Mouse (Mus musculus): ENCODE measurements around the gene Hspb11. TPM values are rescaled to one million over a fixed set of nuclear protein-coding genes. Genes with fewer than 3 reads are reported as not detected.

Gene Hspb11
- polyA plus RNA-seq, 1 experiment from 2014 or later, result 40.6 TPM

GRCm38 (mm10) chr4:107300371-107300770, 47.0 kb downstream of the Hspb11 start:
- no peaks in the 10 kb centered on the region for H3K36me3 ChIP-seq (ENCODE audit: control insufficient read depth, insufficient read depth, low read length)

GRCm38 (mm10) chr4:107300902-107301555, 47.6 kb downstream of the Hspb11 start:
- no peaks in the 10 kb centered on the region for H3K9me3 ChIP-seq (ENCODE audit: control insufficient read depth, low read length)
- H3K27ac ChIP-seq (replicated peaks in 1 of 2; ENCODE audit: control insufficient read depth in 1 of 2, insufficient read depth in 1 of 2, low read depth in 2 of 2, low read length in 2 of 2), result no peak overlapping the region
- H3K36me3 ChIP-seq (ENCODE audit: control insufficient read depth, insufficient read depth, low read length), result no peaks in the 10 kb centered on the region
- H3K4me1 ChIP-seq (ENCODE audit: control insufficient read depth in 2 of 2, insufficient read depth in 2 of 2, low read length in 2 of 2), result no peaks in the 10 kb centered on the region; a peak in 1 of 4 replicates
- H3K9ac ChIP-seq (ENCODE audit: low read length), result no peak overlapping the region
- 93% methylated on average over 1 of the region's 1 CpGs for WGBS
- no peak overlapping the region for H3K4me2 ChIP-seq (ENCODE audit: low read length)
- H3K4me3 ChIP-seq (ENCODE audit: control insufficient read depth in 1 of 2, insufficient read depth in 1 of 2, low read depth in 1 of 2, low read length in 2 of 2), result no peak overlapping the region
- ATAC-seq (ENCODE audit: insufficient number of reproducible peaks, insufficient read depth, low FRiP score, low read depth), result no peak
- H3K27me3 ChIP-seq (ENCODE audit: control insufficient read depth, insufficient read depth, low read length), result 0 out of 2 replicates have a peak, but pooled peaks cover 3% of the 10 kb centered on the region

More at GRCm38 (mm10) chr4:107300371-107300770, 47.0 kb downstream of the Hspb11 start:
- H3K4me3 ChIP-seq (ENCODE audit: control insufficient read depth in 1 of 2, insufficient read depth in 1 of 2, low read depth in 1 of 2, low read length in 2 of 2), result no peak overlapping the region
- no peaks in the 10 kb centered on the region for H3K4me1 ChIP-seq (ENCODE audit: control insufficient read depth in 2 of 2, insufficient read depth in 2 of 2, low read length in 2 of 2)
- no peaks in the 10 kb centered on the region for H3K9me3 ChIP-seq (ENCODE audit: control insufficient read depth, low read length)
- 69% methylated on average over 4 of the region's 4 CpGs for WGBS
- 0 out of 2 replicates have a peak, but pooled peaks cover 3% of the 10 kb centered on the region for H3K27me3 ChIP-seq (ENCODE audit: control insufficient read depth, insufficient read depth, low read length)
- no peak for ATAC-seq (ENCODE audit: insufficient number of reproducible peaks, insufficient read depth, low FRiP score, low read depth)
- no peak overlapping the region for H3K27ac ChIP-seq (replicated peaks in 1 of 2; ENCODE audit: control insufficient read depth in 1 of 2, insufficient read depth in 1 of 2, low read depth in 2 of 2, low read length in 2 of 2)
- H3K9ac ChIP-seq (ENCODE audit: low read length), result no peak overlapping the region
- no peak overlapping the region for H3K4me2 ChIP-seq (ENCODE audit: low read length)

- Histone ChIP-seq H3K9ac (ENCODE audit: low read length) (no peak overlapping the region), H3K36me3 (ENCODE audit: control insufficient read depth, insufficient read depth, low read length) (no peaks in the 10 kb centered on the region), H3K4me3 (ENCODE audit: control insufficient read depth in 1 of 2, insufficient read depth in 1 of 2, low read depth in 1 of 2, low read length in 2 of 2) (no peak overlapping the region), H3K4me2 (ENCODE audit: low read length) (no peak overlapping the region), H3K4me1 (ENCODE audit: control insufficient read depth in 2 of 2, insufficient read depth in 2 of 2, low read length in 2 of 2) (no peaks in the 10 kb centered on the region; a peak in 1 of 4 replicates), H3K27me3 (ENCODE audit: control insufficient read depth, insufficient read depth, low read length) (0 out of 2 replicates have a peak, but pooled peaks cover 3% of the 10 kb centered on the region), H3K27ac (replicated peaks in 1 of 2; ENCODE audit: control insufficient read depth in 1 of 2, insufficient read depth in 1 of 2, low read depth in 2 of 2, low read length in 2 of 2) (no peak overlapping the region), H3K9me3 (ENCODE audit: control insufficient read depth, low read length) (no peaks in the 10 kb centered on the region)
- no peak for ATAC-seq (ENCODE audit: insufficient number of reproducible peaks, insufficient read depth, low FRiP score, low read depth)
- WGBS, result 87% methylated on average over 9 of the region's 9 CpGs
These were observed 48.8 kb downstream of the Hspb11 start for GRCm38 (mm10) chr4:107302221-107302620.

GRCm38 (mm10) chr4:107302832-107303231, 49.4 kb downstream of the Hspb11 start:
- Histone ChIP-seq H3K36me3 (ENCODE audit: control insufficient read depth, insufficient read depth, low read length) (no peaks in the 10 kb centered on the region), H3K27ac (replicated peaks in 1 of 2; ENCODE audit: control insufficient read depth in 1 of 2, insufficient read depth in 1 of 2, low read depth in 2 of 2, low read length in 2 of 2) (no peak overlapping the region), H3K9me3 (ENCODE audit: control insufficient read depth, low read length) (no peaks in the 10 kb centered on the region), H3K4me1 (ENCODE audit: control insufficient read depth in 2 of 2, insufficient read depth in 2 of 2, low read length in 2 of 2) (no peaks in the 10 kb centered on the region; a peak in 1 of 4 replicates), H3K4me2 (ENCODE audit: low read length) (no peak overlapping the region), H3K27me3 (ENCODE audit: control insufficient read depth, insufficient read depth, low read length) (0 out of 2 replicates have a peak, but pooled peaks cover 3% of the 10 kb centered on the region), H3K4me3 (ENCODE audit: control insufficient read depth in 1 of 2, insufficient read depth in 1 of 2, low read depth in 1 of 2, low read length in 2 of 2) (no peak overlapping the region), H3K9ac (ENCODE audit: low read length) (no peak overlapping the region)
- ATAC-seq (ENCODE audit: insufficient number of reproducible peaks, insufficient read depth, low FRiP score, low read depth), result no peak
- WGBS, result 67% methylated on average over 4 of the region's 4 CpGs

- Histone ChIP-seq H3K4me1 (ENCODE audit: control insufficient read depth in 2 of 2, insufficient read depth in 2 of 2, low read length in 2 of 2) (no peaks in the 10 kb centered on the region; a peak in 1 of 4 replicates), H3K27me3 (ENCODE audit: control insufficient read depth, insufficient read depth, low read length) (0 out of 2 replicates have a peak, but pooled peaks cover 3% of the 10 kb centered on the region), H3K4me2 (ENCODE audit: low read length) (no peak overlapping the region), H3K4me3 (ENCODE audit: control insufficient read depth in 1 of 2, insufficient read depth in 1 of 2, low read depth in 1 of 2, low read length in 2 of 2) (no peak overlapping the region), H3K9me3 (ENCODE audit: control insufficient read depth, low read length) (no peaks in the 10 kb centered on the region), H3K36me3 (ENCODE audit: control insufficient read depth, insufficient read depth, low read length) (no peaks in the 10 kb centered on the region), H3K9ac (ENCODE audit: low read length) (no peak overlapping the region), H3K27ac (replicated peaks in 1 of 2; ENCODE audit: control insufficient read depth in 1 of 2, insufficient read depth in 1 of 2, low read depth in 2 of 2, low read length in 2 of 2) (no peak overlapping the region)
- no peak for ATAC-seq (ENCODE audit: insufficient number of reproducible peaks, insufficient read depth, low FRiP score, low read depth)
- WGBS, result 57% methylated on average over 3 of the region's 3 CpGs
These were observed 50.1 kb downstream of the Hspb11 start for GRCm38 (mm10) chr4:107303531-107303930.

GRCm38 (mm10) chr4:107306966-107307365, 53.6 kb downstream of the Hspb11 start, which contains the start of gene Dio1:
TSS of gene Dio1 (minus strand) at chr4:107307169.
- 0 out of 2 replicates have a peak, but pooled peaks cover 3% of the 10 kb centered on the region for H3K27me3 ChIP-seq (ENCODE audit: control insufficient read depth, insufficient read depth, low read length)
- H3K4me2 ChIP-seq (ENCODE audit: low read length), result no peak within 1 kb of the TSS
- H3K4me1 ChIP-seq (ENCODE audit: control insufficient read depth in 2 of 2, insufficient read depth in 2 of 2, low read length in 2 of 2), result no peaks in the 10 kb centered on the region; a peak in 1 of 4 replicates
- no peak within 1 kb of the TSS for H3K27ac ChIP-seq (replicated peaks in 1 of 2; ENCODE audit: control insufficient read depth in 1 of 2, insufficient read depth in 1 of 2, low read depth in 2 of 2, low read length in 2 of 2)
- no peaks in the 10 kb centered on the region for H3K36me3 ChIP-seq (ENCODE audit: control insufficient read depth, insufficient read depth, low read length)
- no peaks in the 10 kb centered on the region for H3K9me3 ChIP-seq (ENCODE audit: control insufficient read depth, low read length)
- whole genome bisulfite sequencing, result 46% methylated on average over 6 of the region's 6 CpGs
- H3K4me3 ChIP-seq (ENCODE audit: control insufficient read depth in 1 of 2, insufficient read depth in 1 of 2, low read depth in 1 of 2, low read length in 2 of 2), result no peak within 1 kb of the TSS
- no peak for ATAC-seq (ENCODE audit: insufficient number of reproducible peaks, insufficient read depth, low FRiP score, low read depth)
- no peak within 1 kb of the TSS for H3K9ac ChIP-seq (ENCODE audit: low read length)

- Histone ChIP-seq H3K4me3 (ENCODE audit: control insufficient read depth in 1 of 2, insufficient read depth in 1 of 2, low read depth in 1 of 2, low read length in 2 of 2) (peak within 1 kb of the TSS; percentile 60 to 76), H3K4me1 (ENCODE audit: control insufficient read depth in 2 of 2, insufficient read depth in 2 of 2, low read length in 2 of 2) (peaks cover 3 to 5% of the 10 kb centered on the region in 2 experiments; a peak in 3 of 4 replicates), H3K9ac (ENCODE audit: low read length) (peak within 1 kb of the TSS; percentile 74), H3K27me3 (ENCODE audit: control insufficient read depth, insufficient read depth, low read length) (no peaks in the 10 kb centered on the region), H3K36me3 (ENCODE audit: control insufficient read depth, insufficient read depth, low read length) (peaks cover 26% of the 10 kb centered on the region; the same call in 1 of the 2 replicates), H3K27ac (replicated peaks in 1 of 2; ENCODE audit: control insufficient read depth in 1 of 2, insufficient read depth in 1 of 2, low read depth in 2 of 2, low read length in 2 of 2) (peak within 1 kb of the TSS; percentile 17 to 31), H3K4me2 (ENCODE audit: low read length) (peak within 1 kb of the TSS; percentile 80), H3K9me3 (ENCODE audit: control insufficient read depth, low read length) (no peaks in the 10 kb centered on the region)
- ATAC-seq (ENCODE audit: insufficient number of reproducible peaks, insufficient read depth, low FRiP score, low read depth), result peak; percentile 84
- WGBS, result 1% methylated on average over 29 of the region's 29 CpGs
These were observed 60.5 kb downstream of the Hspb11 start, which contains the start of gene Yipf1 for GRCm38 (mm10) chr4:107313690-107314478. TSS of gene Yipf1 (plus strand) at chr4:107314363.

Data from heart, embryonic 14.5 days (tissue).